Mouse (Mus musculus) cortical plate, adult 2 months (tissue): ENCODE results near the gene Gm156. TPM values are rescaled to one million over a fixed set of nuclear protein-coding genes. Genes with fewer than 3 reads are reported as not detected.

Experiments
- H3K27ac ChIP-seq: fragments of 200-500 bp; 2 replicates; pipeline ENCODE4 v1.5.1; 2012; ENCODE audit warnings: low read length, control low read depth, inconsistent platforms; ENCODE audit not compliant: insufficient read depth
- H3K4me1 ChIP-seq: fragments of 200-500 bp; 2 replicates; pipeline ENCODE4 v1.6.1; 2011; ENCODE audit warnings: low read length; ENCODE audit not compliant: control insufficient read depth, insufficient read depth
- H3K4me3 ChIP-seq: fragments of 200-500 bp; 2 replicates; pipeline ENCODE4 v1.5.1; 2011; ENCODE audit warnings: mild to moderate bottlenecking, low read length, control low read depth; ENCODE audit not compliant: insufficient read depth
- CTCF ChIP-seq: fragments of 200-500 bp; IDR thresholded peaks from 2 replicates; pipeline ENCODE4 v1.5.1; 2011; ENCODE audit warnings: mild to moderate bottlenecking, control low read depth, low read length; ENCODE audit not compliant: insufficient read depth; ENCODE audit errors: extremely low read depth
- POLR2A ChIP-seq: fragments of 200-500 bp; IDR thresholded peaks from 2 replicates; pipeline ENCODE4 v1.6.1; 2011; ENCODE audit warnings: mild to moderate bottlenecking, low read length, control low read depth; ENCODE audit not compliant: insufficient read depth; ENCODE audit errors: extremely low read depth
- polyA plus RNA-seq: library from polyadenylated mRNA; depleted of rRNA; stranded (reverse); fragments of >200 nt; gene quantifications from 2 replicates; pipeline ENCODE4 v1.2.3, GENCODE M21; 2012; rRNA removed

Gene Gm156
- polyA plus RNA-seq, 1 experiment: not detected

- no peak overlapping the region for H3K4me3 ChIP-seq
- no peaks in the 10 kb centered on the region for H3K4me1 ChIP-seq
- H3K27ac ChIP-seq: no peak overlapping the region
- TF ChIP-seq CTCF (no peak), POLR2A (no peak)
Measured at GRCm38 (mm10) chr6:129721390-129721789, 62.7 kb downstream of the Gm156 start.

- TF ChIP-seq CTCF (no peak), POLR2A (no peak)
- Histone ChIP-seq H3K27ac (no peak overlapping the region), H3K4me3 (no peak overlapping the region), H3K4me1 (no peaks in the 10 kb centered on the region)
Measured at GRCm38 (mm10) chr6:129720487-129720886, 63.6 kb downstream of the Gm156 start.

- no peaks in the 10 kb centered on the region for H3K4me1 ChIP-seq
- TF ChIP-seq POLR2A: no peak
- no peak for TF ChIP-seq CTCF
- no peak within 1 kb of the TSS for H3K4me3 ChIP-seq
- no peak within 1 kb of the TSS for H3K27ac ChIP-seq
Measured at GRCm38 (mm10) chr6:129717032-129717431, 67.0 kb downstream of the Gm156 start, which contains the start of gene Klri1. TSS of gene Klri1 (minus strand) at chr6:129717132.

Other genes starting within 250 kb of the Gm156 start
- gene Klre1, start 206.4 kb downstream of the Gm156 start, polyA plus RNA-seq: 0.08 and 0.13 TPM in 2 replicates
- gene Klrd1, start 192.5 kb downstream of the Gm156 start, polyA plus RNA-seq: 0.30 TPM in 1 of 2 replicates, not detected in the other
- 0.04 and 0.08 TPM in 2 replicates for gene Klrk1, start 160.4 kb downstream of the Gm156 start, polyA plus RNA-seq
- gene Klrc3, start 140.9 kb downstream of the Gm156 start, polyA plus RNA-seq: not detected in 2 replicates
- 0.04 TPM in 1 of 2 replicates, not detected in the other for gene Klrc2, start 123.6 kb downstream of the Gm156 start, polyA plus RNA-seq
- gene Klrc1, start 105.3 kb downstream of the Gm156 start, polyA plus RNA-seq: not detected in 2 replicates
- gene Klri1, start 67.1 kb downstream of the Gm156 start, polyA plus RNA-seq: not detected in 2 replicates
- gene Klri2, start 43.8 kb downstream of the Gm156 start, polyA plus RNA-seq: 0.02 TPM in 2 replicates
- gene Gm17631, start 78.4 kb upstream of the Gm156 start, polyA plus RNA-seq: not detected in 2 replicates
- gene Klra17, start 92.4 kb upstream of the Gm156 start, polyA plus RNA-seq: not detected in 2 replicates
- not detected in 2 replicates for gene Klra5, start 133.4 kb upstream of the Gm156 start, polyA plus RNA-seq
- gene Klra6, start 242.7 kb upstream of the Gm156 start, polyA plus RNA-seq: not detected in 2 replicates